11 mouse cellular contexts compared by ENCODE assay signal in the genomic region with DNA sequence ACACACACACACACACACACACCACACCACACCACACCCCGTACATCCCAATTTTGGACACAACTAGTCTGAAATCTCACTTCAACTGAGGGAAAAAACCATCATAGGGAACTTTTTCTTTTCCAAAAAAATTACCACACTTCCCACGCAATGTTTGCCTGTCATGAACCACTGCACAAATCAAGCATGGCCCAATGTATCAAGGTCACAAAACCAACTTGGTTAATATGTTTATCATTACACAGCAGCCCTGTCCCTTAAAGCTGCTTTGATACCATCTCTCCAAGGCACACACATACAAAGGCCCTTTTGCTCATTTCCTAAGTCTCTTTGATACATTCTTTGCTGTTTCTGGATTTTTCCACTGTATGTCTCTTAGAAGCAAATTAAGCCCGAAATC. TPM values are rescaled to one million over a fixed set of nuclear protein-coding genes. Genes with fewer than 3 reads are reported as not detected.
A peak's percentile ranks its signal among the peaks of the same experiment; 100 is the strongest.
DNase-seq lines count a peak whose midpoint lies in the region; ATAC-seq and TF ChIP-seq lines count a peak whose summit lies in the region.
"Had no signal": no experiment of that assay in that cellular context is flagged by ENCODE, and none has a peak within 500 bp of the region (broad histone marks: within the 10 kb centered on the region; RNA-seq: fewer than 3 reads in every experiment).

No protein-coding gene starts in this region.

- 95% methylated on average over 3 of the region's 3 CpGs for WGBS in heart, embryonic 13.5 days
- 84% methylated on average over 3 of the region's 3 CpGs for WGBS in heart, embryonic 11.5 days (ENCODE audit: insufficient replicate concordance)
- WGBS in lung, embryonic 14.5 days, result 71% methylated on average over 3 of the region's 3 CpGs
- WGBS in forebrain, embryonic 14.5 days, result 79% methylated on average over 3 of the region's 3 CpGs
- 84% methylated on average over 3 of the region's 3 CpGs for WGBS in midbrain, embryonic 14.5 days

- no peak overlapping the region for H3K4me3 ChIP-seq in heart, embryonic 13.5 days
- no peak overlapping the region for H3K4me3 ChIP-seq in heart, embryonic 11.5 days (ENCODE audit: low read depth, low read length)
- H3K4me3 ChIP-seq in lung, embryonic 14.5 days (ENCODE audit: low read depth, low read length), result no peak overlapping the region
- no peak overlapping the region for H3K4me3 ChIP-seq in forebrain, embryonic 14.5 days (ENCODE audit: low read depth, low read length)
- 0 out of 2 replicates have a peak overlapping the region, but pooled peaks have one; percentile 8 for H3K4me3 ChIP-seq in midbrain, embryonic 14.5 days (replicated peaks; ENCODE audit: low read depth, low read length)

- DNase-seq in lung, embryonic 14.5 days, result no peak
- DNase-seq in lung, adult 18-20 months, result no peak
- no peak for DNase-seq in forebrain, embryonic 14.5 days (ENCODE audit: low spot score)
- peak; percentile 2 for DNase-seq in midbrain, embryonic 14.5 days
- no peak for DNase-seq in c-Kit-positive CD71-positive TER-119-positive erythroid progenitor cells, embryonic 14.5 days (ENCODE audit: low spot score)
- DNase-seq: gastrocnemius, postnatal 36 days; right cerebral cortex, postnatal 25 days; thymus, postnatal 14 days had no signal

- peak overlapping the region; percentile 50; the same call in 1 of the 2 replicates for H3K9ac ChIP-seq in heart, embryonic 13.5 days
- no peak overlapping the region for H3K9ac ChIP-seq in heart, embryonic 11.5 days (ENCODE audit: low read depth, low read length)
- H3K9ac ChIP-seq in lung, embryonic 14.5 days, result no peak overlapping the region
- H3K9ac ChIP-seq in forebrain, embryonic 14.5 days (ENCODE audit: low read length), result no peak overlapping the region
- H3K9ac ChIP-seq in midbrain, embryonic 14.5 days (replicated peaks; ENCODE audit: low read length), result 0 out of 2 replicates have a peak overlapping the region, but pooled peaks have one; percentile 3

- peaks cover 11% of the 10 kb centered on the region for H3K4me1 ChIP-seq in heart, embryonic 13.5 days
- peaks cover 4% of the 10 kb centered on the region; the same call in 1 of the 2 replicates for H3K4me1 ChIP-seq in heart, embryonic 11.5 days (ENCODE audit: control insufficient read depth, insufficient read depth, low read length)
- no peaks in the 10 kb centered on the region; the same call in 1 of the 2 replicates for H3K4me1 ChIP-seq in lung, embryonic 14.5 days (ENCODE audit: insufficient read depth)
- H3K4me1 ChIP-seq in forebrain, embryonic 14.5 days (ENCODE audit: control insufficient read depth, insufficient read depth, low read length), result peaks cover 10% of the 10 kb centered on the region; the same call in 1 of the 2 replicates
- H3K4me1 ChIP-seq in midbrain, embryonic 14.5 days (ENCODE audit: control insufficient read depth, insufficient read depth, low read length), result peaks cover 9% of the 10 kb centered on the region; the same call in 1 of the 2 replicates

- peaks cover 5% of the 10 kb centered on the region; the same call in 1 of the 2 replicates for H3K9me3 ChIP-seq in heart, embryonic 13.5 days
- no peaks in the 10 kb centered on the region for H3K9me3 ChIP-seq in heart, embryonic 11.5 days (replicated peaks; ENCODE audit: control insufficient read depth, low read length)
- no peaks in the 10 kb centered on the region for H3K9me3 ChIP-seq in lung, embryonic 14.5 days (ENCODE audit: low read depth, low read length)
- 0 out of 2 replicates have a peak, but pooled peaks cover 3% of the 10 kb centered on the region for H3K9me3 ChIP-seq in forebrain, embryonic 14.5 days (replicated peaks; ENCODE audit: control insufficient read depth, low read length)
- no peaks in the 10 kb centered on the region for H3K9me3 ChIP-seq in midbrain, embryonic 14.5 days (ENCODE audit: control insufficient read depth, low read length)

- no peaks in the 10 kb centered on the region for H3K36me3 ChIP-seq in heart, embryonic 13.5 days
- no peaks in the 10 kb centered on the region for H3K36me3 ChIP-seq in heart, embryonic 11.5 days (ENCODE audit: control insufficient read depth, insufficient read depth, low read length)
- no peaks in the 10 kb centered on the region for H3K36me3 ChIP-seq in lung, embryonic 14.5 days (ENCODE audit: insufficient read depth)
- H3K36me3 ChIP-seq in forebrain, embryonic 14.5 days (ENCODE audit: control insufficient read depth, insufficient read depth, low read length), result no peaks in the 10 kb centered on the region
- no peaks in the 10 kb centered on the region for H3K36me3 ChIP-seq in midbrain, embryonic 14.5 days (ENCODE audit: control insufficient read depth, insufficient read depth, low read length)

- no peaks in the 10 kb centered on the region for H3K27me3 ChIP-seq in heart, embryonic 13.5 days (replicated peaks)
- no peaks in the 10 kb centered on the region for H3K27me3 ChIP-seq in heart, embryonic 11.5 days (ENCODE audit: control insufficient read depth, insufficient read depth, low read length)
- no peaks in the 10 kb centered on the region for H3K27me3 ChIP-seq in lung, embryonic 14.5 days (ENCODE audit: insufficient read depth, low read length)
- no peaks in the 10 kb centered on the region for H3K27me3 ChIP-seq in forebrain, embryonic 14.5 days (replicated peaks; ENCODE audit: control insufficient read depth, insufficient read depth, low read length)
- no peaks in the 10 kb centered on the region for H3K27me3 ChIP-seq in midbrain, embryonic 14.5 days (ENCODE audit: control insufficient read depth, insufficient read depth, low read length)

- TF ChIP-seq CTCF in lung, embryonic 14.5 days (IDR thresholded peaks at IDR 0.05; ENCODE audit: low read depth), result no peak

- no peak for ATAC-seq in heart, embryonic 13.5 days (ENCODE audit: extremely low read depth, insufficient number of reproducible peaks, low FRiP score, low TSS enrichment)
- ATAC-seq in heart, embryonic 11.5 days (replicated peaks; ENCODE audit: insufficient number of reproducible peaks, low FRiP score, low TSS enrichment), result no peak
- ATAC-seq in lung, embryonic 14.5 days (ENCODE audit: insufficient read depth), result no peak
- ATAC-seq in forebrain, embryonic 14.5 days, result no peak
- no peak for ATAC-seq in midbrain, embryonic 14.5 days (ENCODE audit: low FRiP score, low TSS enrichment)
- ATAC-seq in monocyte, adult 5-6 weeks (replicated peaks; ENCODE audit: insufficient number of reproducible peaks, low FRiP score, low TSS enrichment, poor library complexity, severe bottlenecking), result no peak

- H3K4me2 ChIP-seq in heart, embryonic 13.5 days, result peak overlapping the region; percentile 11; the same call in 1 of the 2 replicates
- H3K4me2 ChIP-seq in heart, embryonic 11.5 days, result no peak overlapping the region
- H3K4me2 ChIP-seq in lung, embryonic 14.5 days, result peak overlapping the region; percentile 41
- H3K4me2 ChIP-seq in forebrain, embryonic 14.5 days (ENCODE audit: low read length), result peak overlapping the region; percentile 31; the same call in 1 of the 2 replicates
- peak overlapping the region; percentile 39 for H3K4me2 ChIP-seq in midbrain, embryonic 14.5 days (ENCODE audit: low read length)

- H3K27ac ChIP-seq in heart, embryonic 13.5 days (replicated peaks), result no peak overlapping the region
- H3K27ac ChIP-seq in heart, embryonic 11.5 days (ENCODE audit: low read depth, low read length), result no peak overlapping the region
- no peak overlapping the region for H3K27ac ChIP-seq in lung, embryonic 14.5 days (ENCODE audit: low read depth)
- no peak overlapping the region for H3K27ac ChIP-seq in forebrain, embryonic 14.5 days (ENCODE audit: low read depth, low read length)
- H3K27ac ChIP-seq in midbrain, embryonic 14.5 days (replicated peaks; ENCODE audit: low read depth, low read length), result no peak overlapping the region

RNA-seq across cellular contexts. Expression of gene Zhx3, which starts 1.5 kb away (rescaled TPM):
- 6.8 TPM in 2 replicates for polyA plus RNA-seq in heart, embryonic 13.5 days (2015; fragmentation: Nextera tagmentation; extraction: Ambion mirVana)
- polyA plus RNA-seq in heart, embryonic 11.5 days (2014; fragmentation: Nextera tagmentation; extraction: Ambion mirVana), result 5.1 and 6.2 TPM in 2 replicates
- 12.0 and 13.0 TPM in 2 replicates for polyA plus RNA-seq in lung, embryonic 14.5 days (2014; fragmentation: Nextera tagmentation; extraction: Ambion mirVana)
- polyA plus RNA-seq in forebrain, embryonic 14.5 days (2014; fragmentation: Nextera tagmentation; extraction: Ambion mirVana), result 10.3 and 10.8 TPM in 2 replicates
- polyA plus RNA-seq in midbrain, embryonic 14.5 days (2014; fragmentation: Nextera tagmentation; extraction: Ambion mirVana), result 16.9 and 17.9 TPM in 2 replicates
- 1.6 to 4.1 TPM (median 2.0 TPM) in 3 replicates for total RNA-seq in monocyte, adult 5-6 weeks (2017)

RNA-seq across cellular contexts. Expression of gene Lpin3, which starts 9.2 kb away (rescaled TPM):
- polyA plus RNA-seq in heart, embryonic 13.5 days (2015; fragmentation: Nextera tagmentation; extraction: Ambion mirVana), result 1.4 and 1.6 TPM in 2 replicates
- 0.83 and 1.1 TPM in 2 replicates for polyA plus RNA-seq in heart, embryonic 11.5 days (2014; fragmentation: Nextera tagmentation; extraction: Ambion mirVana)
- polyA plus RNA-seq in lung, embryonic 14.5 days (2014; fragmentation: Nextera tagmentation; extraction: Ambion mirVana), result 1.5 and 2.5 TPM in 2 replicates
- polyA plus RNA-seq in forebrain, embryonic 14.5 days (2014; fragmentation: Nextera tagmentation; extraction: Ambion mirVana), result 0.08 TPM in 1 of 2 replicates, not detected in the other
- polyA plus RNA-seq in midbrain, embryonic 14.5 days (2014; fragmentation: Nextera tagmentation; extraction: Ambion mirVana), result 0.14 and 0.34 TPM in 2 replicates
- not detected in 3 replicates for total RNA-seq in monocyte, adult 5-6 weeks (2017)

RNA-seq across cellular contexts. Expression of gene Emilin3, which starts 40.8 kb away (rescaled TPM):
- polyA plus RNA-seq in heart, embryonic 13.5 days (2015; fragmentation: Nextera tagmentation; extraction: Ambion mirVana), result 3.8 and 3.9 TPM in 2 replicates
- polyA plus RNA-seq in heart, embryonic 11.5 days (2014; fragmentation: Nextera tagmentation; extraction: Ambion mirVana), result 0.83 and 1.5 TPM in 2 replicates
- 10.6 and 14.0 TPM in 2 replicates for polyA plus RNA-seq in lung, embryonic 14.5 days (2014; fragmentation: Nextera tagmentation; extraction: Ambion mirVana)
- polyA plus RNA-seq in forebrain, embryonic 14.5 days (2014; fragmentation: Nextera tagmentation; extraction: Ambion mirVana), result 0.24 and 0.32 TPM in 2 replicates
- 0.30 and 0.45 TPM in 2 replicates for polyA plus RNA-seq in midbrain, embryonic 14.5 days (2014; fragmentation: Nextera tagmentation; extraction: Ambion mirVana)
- total RNA-seq in monocyte, adult 5-6 weeks (2017), result not detected in 3 replicates

Comparison
In these comparisons a context has a peak if more than half of its experiments do, and no peak if none do; other contexts are left out.
1. H3K9ac ChIP-seq: peak in heart, embryonic 13.5 days (single experiment) and midbrain, embryonic 14.5 days (single experiment); none in heart, embryonic 11.5 days (single experiment), lung, embryonic 14.5 days (single experiment) and forebrain, embryonic 14.5 days (single experiment).